14 mouse cellular contexts compared by ENCODE assay signal in the genomic region with DNA sequence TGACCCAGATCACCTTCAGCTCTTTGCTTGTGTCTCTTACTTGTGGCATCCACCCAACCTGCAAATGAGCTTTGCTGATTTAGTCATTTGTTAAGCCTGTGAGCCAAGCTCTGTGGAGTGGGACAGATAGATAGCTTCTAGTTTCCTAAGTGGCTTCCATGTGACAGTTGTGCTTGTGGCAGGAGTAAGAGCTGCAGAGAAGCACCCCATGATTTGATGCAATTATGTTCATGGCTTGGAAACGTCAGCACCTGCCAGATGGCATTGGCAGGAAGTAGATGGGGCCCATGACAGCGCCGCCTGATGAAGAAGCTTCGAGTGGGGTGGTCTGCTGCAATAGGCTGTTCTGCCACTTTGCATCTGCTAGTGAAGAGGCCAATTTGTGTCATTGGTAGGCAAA.
DNase-seq lines count a peak whose midpoint lies in the region; ATAC-seq and TF ChIP-seq lines count a peak whose summit lies in the region.
"Had no signal": no experiment of that assay in that cellular context is flagged by ENCODE, and none has a peak within 500 bp of the region (broad histone marks: within the 10 kb centered on the region; RNA-seq: fewer than 3 reads in every experiment).

No protein-coding gene starts in this region.

- peak; percentile 61 for DNase-seq in forebrain, embryonic 14.5 days (ENCODE audit: low spot score)
- DNase-seq in forebrain, embryonic 11.5 days (ENCODE audit: low spot score): no peak
- peak; percentile 62 for DNase-seq in retina, postnatal 1 day
- DNase-seq in retina, embryonic 14.5 days (ENCODE audit: low spot score): no peak
- no peak for DNase-seq in forebrain, postnatal 0 days
- DNase-seq in retina, postnatal 7 days (ENCODE audit: low read depth, low spot score): peak; percentile 21
- no peak for DNase-seq in lung, postnatal 36 days
- no peak for DNase-seq in lung, postnatal 4 days
- DNase-seq: adrenal gland, postnatal 10 days; heart, postnatal 4 days; kidney, adult 8-10 months; lung, embryonic 14.5 days; thymus, adult 18-20 months had no signal

- no peak overlapping the region for H3K9ac ChIP-seq in forebrain, embryonic 14.5 days (ENCODE audit: low read length)
- no peak overlapping the region for H3K9ac ChIP-seq in forebrain, embryonic 11.5 days (ENCODE audit: low read length)
- no peak overlapping the region for H3K9ac ChIP-seq in forebrain, postnatal 0 days
- H3K9ac ChIP-seq: limb, embryonic 13.5 days; lung, embryonic 14.5 days had no signal

- peak; percentile 68 for ATAC-seq in forebrain, embryonic 14.5 days
- ATAC-seq in forebrain, embryonic 11.5 days (replicated peaks; ENCODE audit: low FRiP score): no peak
- ATAC-seq in forebrain, postnatal 0 days: peak; percentile 91

- H3K4me3 ChIP-seq in forebrain, embryonic 14.5 days (ENCODE audit: low read depth, low read length): no peak overlapping the region
- no peak overlapping the region for H3K4me3 ChIP-seq in forebrain, embryonic 11.5 days (ENCODE audit: low read depth, low read length)
- no peak overlapping the region for H3K4me3 ChIP-seq in forebrain, postnatal 0 days (ENCODE audit: low read depth, low read length)
- H3K4me3 ChIP-seq: limb, embryonic 13.5 days had no signal

- H3K4me2 ChIP-seq in forebrain, embryonic 14.5 days (ENCODE audit: low read length): no peak overlapping the region
- H3K4me2 ChIP-seq in forebrain, embryonic 11.5 days (ENCODE audit: low read depth, low read length, severe bottlenecking): no peak overlapping the region
- H3K4me2 ChIP-seq in forebrain, postnatal 0 days (ENCODE audit: low read depth): no peak overlapping the region
- H3K4me2 ChIP-seq: limb, embryonic 13.5 days; lung, embryonic 14.5 days had no signal

- H3K4me1 ChIP-seq in forebrain, embryonic 14.5 days (ENCODE audit: control insufficient read depth, insufficient read depth, low read length): peaks cover 3% of the 10 kb centered on the region; the same call in 1 of the 2 replicates
- no peaks in the 10 kb centered on the region for H3K4me1 ChIP-seq in forebrain, embryonic 11.5 days (replicated peaks; ENCODE audit: control insufficient read depth, insufficient read depth, low read length)
- no peaks in the 10 kb centered on the region for H3K4me1 ChIP-seq in forebrain, postnatal 0 days (ENCODE audit: insufficient read depth)
- H3K4me1 ChIP-seq: limb, embryonic 13.5 days had no signal

- H3K27me3 ChIP-seq in forebrain, embryonic 14.5 days (replicated peaks; ENCODE audit: control insufficient read depth, insufficient read depth, low read length): 0 out of 2 replicates have a peak, but pooled peaks cover 2% of the 10 kb centered on the region
- H3K27me3 ChIP-seq in forebrain, embryonic 11.5 days (ENCODE audit: control insufficient read depth, insufficient read depth, low read length): no peaks in the 10 kb centered on the region; the same call in 1 of the 2 replicates
- no peaks in the 10 kb centered on the region for H3K27me3 ChIP-seq in forebrain, postnatal 0 days (ENCODE audit: insufficient read depth, low read length)
- H3K27me3 ChIP-seq: limb, embryonic 13.5 days had no signal

- H3K9me3 ChIP-seq in forebrain, embryonic 14.5 days (replicated peaks; ENCODE audit: control insufficient read depth, low read length): no peaks in the 10 kb centered on the region
- no peaks in the 10 kb centered on the region for H3K9me3 ChIP-seq in forebrain, embryonic 11.5 days (ENCODE audit: control insufficient read depth, low read length)
- H3K9me3 ChIP-seq in forebrain, postnatal 0 days (ENCODE audit: low read length): no peaks in the 10 kb centered on the region
- H3K9me3 ChIP-seq: limb, embryonic 13.5 days had no signal

- no peaks in the 10 kb centered on the region for H3K36me3 ChIP-seq in forebrain, embryonic 14.5 days (ENCODE audit: control insufficient read depth, insufficient read depth, low read length)
- H3K36me3 ChIP-seq in forebrain, embryonic 11.5 days (ENCODE audit: control insufficient read depth, insufficient read depth, low read length): no peaks in the 10 kb centered on the region
- no peaks in the 10 kb centered on the region for H3K36me3 ChIP-seq in forebrain, postnatal 0 days (ENCODE audit: insufficient read depth)
- H3K36me3 ChIP-seq: limb, embryonic 13.5 days had no signal

- H3K27ac ChIP-seq in forebrain, embryonic 14.5 days (ENCODE audit: low read depth, low read length): no peak overlapping the region
- H3K27ac ChIP-seq in forebrain, embryonic 11.5 days (ENCODE audit: low read depth, low read length): no peak overlapping the region
- no peak overlapping the region for H3K27ac ChIP-seq in forebrain, postnatal 0 days (ENCODE audit: low read depth, low read length)
- H3K27ac ChIP-seq: limb, embryonic 13.5 days had no signal

- 41% methylated on average over 4 of the region's 4 CpGs for WGBS in forebrain, embryonic 14.5 days
- 81% methylated on average over 4 of the region's 4 CpGs for WGBS in forebrain, embryonic 11.5 days
- WGBS in forebrain, postnatal 0 days: 45% methylated on average over 4 of the region's 4 CpGs

- no peak for TF ChIP-seq CTCF in forebrain, postnatal 0 days (IDR thresholded peaks at IDR 0.05; ENCODE audit: low read depth)

Comparison
In these comparisons a context has a peak if more than half of its experiments do, and no peak if none do; other contexts are left out.
1. DNase-seq: peak in forebrain, embryonic 14.5 days (single experiment), retina, postnatal 1 day (single experiment) and retina, postnatal 7 days (single experiment); none in forebrain, embryonic 11.5 days (single experiment), retina, embryonic 14.5 days (single experiment), forebrain, postnatal 0 days (single experiment), lung, postnatal 36 days (single experiment) and lung, postnatal 4 days (0 of 2).